Mouse (Mus musculus) forebrain, embryonic 16.5 days (tissue): ENCODE data around the gene Naa50. TPM values are rescaled to one million over a fixed set of nuclear protein-coding genes. Genes with fewer than 3 reads are reported as not detected.
A peak's percentile ranks its signal among the peaks of the same experiment; 100 is the strongest.

ENCODE experiments used
- ATAC-seq: fragments of 200-750 bp; cut with Nextera tagmentation; 2 replicates; pipeline ENCODE4 v1.8.0; 2017; ENCODE audit warnings: mild to moderate bottlenecking, moderate library complexity
- H3K27ac ChIP-seq: fragments of 300-500 bp; sonication (generic); 2 replicates; pipeline ENCODE4 v1.5.1; 2014; ENCODE audit warnings: low read length, control low read depth
- H3K27me3 ChIP-seq: fragments of 300-500 bp; sonication (generic); replicated peaks from 2 replicates; pipeline ENCODE4 v1.6.1; 2014; ENCODE audit warnings: low read length; ENCODE audit not compliant: control insufficient read depth, insufficient read depth
- H3K36me3 ChIP-seq: fragments of 300-500 bp; sonication (generic); 2 replicates; pipeline ENCODE4 v1.6.1; 2014; ENCODE audit not compliant: control insufficient read depth, insufficient read depth
- H3K4me1 ChIP-seq: fragments of 300-500 bp; sonication (generic); replicated peaks from 2 replicates; pipeline ENCODE4 v1.6.1; 2014; ENCODE audit warnings: low read length; ENCODE audit not compliant: control insufficient read depth, insufficient read depth
- H3K4me2 ChIP-seq: fragments of 300-500 bp; sonication (generic); 2 replicates; pipeline ENCODE4 v1.6.1; 2014; ENCODE audit warnings: mild to moderate bottlenecking, low read length, control low read depth
- H3K4me3 ChIP-seq: fragments of 300-500 bp; sonication (generic); replicated peaks from 2 replicates; pipeline ENCODE4 v1.5.1; 2014; ENCODE audit warnings: mild to moderate bottlenecking, low read length, control low read depth
- H3K9ac ChIP-seq: fragments of 300-500 bp; sonication (generic); replicated peaks from 2 replicates; pipeline ENCODE4 v1.6.1; 2014; ENCODE audit warnings: low read depth, low read length, control low read depth
- H3K9me3 ChIP-seq: fragments of 300-500 bp; sonication (generic); 2 replicates; pipeline ENCODE4 v1.6.1; 2016; ENCODE audit warnings: low read length; ENCODE audit not compliant: control insufficient read depth
- WGBS: fragments of 180-500 bp; shearing (Covaris S2); extraction: QIAGEN DNeasy Blood & Tissue Kit; methylation state at CpG from one replicate; pipeline ENCODE4 v1.1.7; 2014; 5-methylcytosine and 5-hydroxymethylcytosine counted together
- polyA plus RNA-seq: library from polyadenylated mRNA; unstranded; fragments of >200 nt; fragmentation: Nextera tagmentation; extraction: Ambion mirVana; gene quantifications from 2 replicates; pipeline ENCODE4 v1.2.1, GENCODE M21; 2015

The Naa50 gene
- polyA plus RNA-seq, 1 experiment from 2014 or later = 80.5 TPM

DNA sequence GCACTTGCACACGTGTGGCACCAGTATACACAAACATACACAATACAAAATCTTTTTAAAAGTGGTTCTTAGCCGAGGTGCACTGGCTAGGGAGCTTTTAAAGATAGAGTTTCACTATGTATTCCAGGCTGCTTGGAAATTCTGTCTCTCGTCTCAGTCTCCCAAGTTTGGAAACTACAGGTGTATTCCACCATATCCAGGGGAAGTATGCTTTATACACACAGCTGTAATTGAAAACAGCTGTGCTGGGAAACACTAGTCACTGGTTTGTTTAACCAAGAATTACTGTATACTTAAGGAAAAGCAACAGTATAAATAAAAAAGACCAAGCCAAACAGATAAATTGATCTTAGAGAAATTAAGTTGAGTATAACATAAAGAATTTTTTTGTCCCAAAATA, 45.1 kb downstream of the Naa50 start:
- Histone ChIP-seq H3K4me1 (no peaks in the 10 kb centered on the region), H3K4me3 (no peak overlapping the region), H3K36me3 (no peaks in the 10 kb centered on the region), H3K27ac (no peak overlapping the region), H3K9ac (no peak overlapping the region), H3K9me3 (no peaks in the 10 kb centered on the region), H3K4me2 (no peak overlapping the region), H3K27me3 (no peaks in the 10 kb centered on the region)
- ATAC-seq = no peak
- 86% methylated on average over 3 of the region's 3 CpGs for WGBS

- H3K27me3 ChIP-seq = no peaks in the 10 kb centered on the region
- no peak overlapping the region for H3K27ac ChIP-seq
- WGBS = 92% methylated on average over 4 of the region's 4 CpGs
- H3K4me3 ChIP-seq = no peak overlapping the region
- no peak overlapping the region for H3K4me2 ChIP-seq
- no peaks in the 10 kb centered on the region for H3K36me3 ChIP-seq
- H3K4me1 ChIP-seq = no peaks in the 10 kb centered on the region
- no peaks in the 10 kb centered on the region for H3K9me3 ChIP-seq
- no peak for ATAC-seq
- H3K9ac ChIP-seq = no peak overlapping the region
Observed at GRCm38 (mm10) chr16:44187172-44187571, 47.5 kb downstream of the Naa50 start.

GRCm38 (mm10) chr16:44188766-44189165, 49.1 kb downstream of the Naa50 start:
- H3K9me3 ChIP-seq = no peaks in the 10 kb centered on the region
- H3K27ac ChIP-seq = no peak overlapping the region
- no peaks in the 10 kb centered on the region for H3K27me3 ChIP-seq
- no peak overlapping the region for H3K4me3 ChIP-seq
- no peaks in the 10 kb centered on the region for H3K4me1 ChIP-seq
- no peak for ATAC-seq
- H3K4me2 ChIP-seq = no peak overlapping the region
- no peaks in the 10 kb centered on the region for H3K36me3 ChIP-seq
- 91% methylated on average over 3 of the region's 3 CpGs for WGBS
- H3K9ac ChIP-seq = no peak overlapping the region

DNA sequence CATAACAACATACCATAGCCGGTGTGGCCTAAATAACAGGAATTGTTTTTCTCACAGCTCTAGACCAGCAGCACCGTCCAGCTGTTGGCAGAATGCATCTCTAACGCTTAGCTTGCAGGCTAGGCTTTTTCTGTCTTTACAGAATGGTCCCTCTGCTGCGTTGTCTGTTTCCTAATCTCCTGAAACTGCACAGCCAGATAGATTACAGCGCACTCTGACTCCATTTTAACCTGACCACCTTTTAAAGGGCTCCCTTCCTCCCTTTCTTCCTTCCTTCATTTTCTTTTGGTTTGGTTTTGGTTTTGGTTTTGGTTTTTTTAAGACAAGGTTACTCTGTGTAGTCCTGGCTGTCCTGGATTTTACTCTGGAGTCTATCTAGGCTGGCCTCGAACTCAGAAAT, 50.4 kb downstream of the Naa50 start:
- no peaks in the 10 kb centered on the region for H3K9me3 ChIP-seq
- 92% methylated on average over 6 of the region's 6 CpGs for WGBS
- ATAC-seq = no peak
- H3K27me3 ChIP-seq = no peaks in the 10 kb centered on the region
- H3K9ac ChIP-seq = no peak overlapping the region
- H3K4me3 ChIP-seq = no peak overlapping the region
- no peaks in the 10 kb centered on the region for H3K4me1 ChIP-seq
- no peak overlapping the region for H3K4me2 ChIP-seq
- no peaks in the 10 kb centered on the region for H3K36me3 ChIP-seq
- no peak overlapping the region for H3K27ac ChIP-seq

DNA sequence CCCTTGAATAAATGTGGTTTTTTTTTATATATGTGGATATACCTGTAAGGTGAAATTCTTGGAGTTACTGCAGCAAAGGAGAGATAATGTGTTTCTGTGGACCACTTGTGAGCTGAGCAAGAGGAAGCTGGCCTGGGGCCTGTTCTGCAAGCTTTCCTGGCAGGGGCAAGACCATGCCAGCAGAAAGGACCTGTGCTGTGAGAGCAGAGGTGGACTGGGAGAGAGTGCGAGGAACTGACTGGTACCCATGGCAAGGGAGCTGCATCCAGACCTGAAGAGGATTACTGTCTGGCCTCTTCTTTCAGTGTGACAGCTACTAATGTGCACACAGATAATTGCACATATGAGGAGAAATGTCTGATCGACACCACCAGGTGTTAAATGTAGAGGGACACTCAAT, 51.3 kb downstream of the Naa50 start:
- Histone ChIP-seq H3K4me3 (no peak overlapping the region), H3K9me3 (no peaks in the 10 kb centered on the region), H3K27me3 (no peaks in the 10 kb centered on the region), H3K4me1 (no peaks in the 10 kb centered on the region), H3K9ac (no peak overlapping the region), H3K27ac (no peak overlapping the region), H3K36me3 (no peaks in the 10 kb centered on the region), H3K4me2 (no peak overlapping the region)
- no peak for ATAC-seq
- WGBS = 89% methylated on average over 2 of the region's 2 CpGs

DNA sequence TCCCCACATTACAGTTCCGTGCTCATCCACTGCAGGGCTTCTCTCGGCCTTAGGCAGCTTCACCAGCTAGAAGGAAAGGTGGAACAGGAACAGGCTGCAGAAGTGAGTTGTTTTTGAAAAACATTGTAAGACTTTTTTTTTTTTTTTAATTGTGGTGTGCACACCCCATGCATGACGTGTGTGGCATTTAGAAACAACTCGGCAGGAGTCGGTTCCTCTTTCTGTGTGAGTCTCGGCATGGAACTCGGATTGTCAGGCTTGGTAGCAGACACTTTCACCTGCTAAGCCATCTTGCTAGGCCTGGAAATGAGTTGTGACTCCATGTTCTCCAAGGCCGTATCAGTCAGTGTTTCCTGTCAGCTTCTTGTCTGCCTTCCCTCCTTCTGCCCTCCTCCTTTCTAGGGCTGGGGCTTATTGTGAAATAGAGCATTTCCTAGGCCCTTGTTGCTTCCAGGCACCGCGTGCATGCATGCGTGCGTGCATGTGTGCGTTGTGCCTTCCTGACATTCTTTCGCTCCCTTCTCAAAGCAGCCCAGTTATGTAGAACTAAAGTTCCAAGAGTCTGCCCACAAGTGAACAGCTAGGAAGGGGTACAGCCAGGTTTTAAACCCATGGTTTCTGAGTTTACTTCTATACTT, 59.6 kb downstream of the Naa50 start:
- H3K27me3 ChIP-seq = no peaks in the 10 kb centered on the region
- H3K4me1 ChIP-seq = no peaks in the 10 kb centered on the region
- no peak for ATAC-seq
- WGBS = 93% methylated on average over 14 of the region's 14 CpGs
- H3K36me3 ChIP-seq = peaks cover 8% of the 10 kb centered on the region; the same call in 1 of the 2 replicates
- no peaks in the 10 kb centered on the region for H3K9me3 ChIP-seq
- no peak overlapping the region for H3K27ac ChIP-seq
- no peak overlapping the region for H3K4me2 ChIP-seq
- H3K9ac ChIP-seq = no peak overlapping the region
- H3K4me3 ChIP-seq = no peak overlapping the region

GRCm38 (mm10) chr16:44200146-44200545, 60.5 kb downstream of the Naa50 start:
- Histone ChIP-seq H3K9me3 (no peaks in the 10 kb centered on the region), H3K27me3 (no peaks in the 10 kb centered on the region), H3K4me1 (no peaks in the 10 kb centered on the region), H3K4me2 (no peak overlapping the region), H3K36me3 (peaks cover 8% of the 10 kb centered on the region; the same call in 1 of the 2 replicates), H3K27ac (no peak overlapping the region), H3K9ac (no peak overlapping the region), H3K4me3 (no peak overlapping the region)
- 96% methylated on average over 4 of the region's 4 CpGs for WGBS
- no peak for ATAC-seq

GRCm38 (mm10) chr16:44204331-44204730, 64.7 kb downstream of the Naa50 start:
- no peaks in the 10 kb centered on the region for H3K4me1 ChIP-seq
- H3K4me3 ChIP-seq = no peak overlapping the region
- ATAC-seq = peak; percentile 58; the same call in 1 of the 2 replicates
- no peak overlapping the region for H3K9ac ChIP-seq
- H3K36me3 ChIP-seq = peaks cover 11% of the 10 kb centered on the region; the same call in 1 of the 2 replicates
- no peak overlapping the region for H3K4me2 ChIP-seq
- H3K27ac ChIP-seq = no peak overlapping the region
- H3K9me3 ChIP-seq = no peaks in the 10 kb centered on the region
- no peaks in the 10 kb centered on the region for H3K27me3 ChIP-seq
- WGBS = 83% methylated on average over 6 of the region's 6 CpGs

DNA sequence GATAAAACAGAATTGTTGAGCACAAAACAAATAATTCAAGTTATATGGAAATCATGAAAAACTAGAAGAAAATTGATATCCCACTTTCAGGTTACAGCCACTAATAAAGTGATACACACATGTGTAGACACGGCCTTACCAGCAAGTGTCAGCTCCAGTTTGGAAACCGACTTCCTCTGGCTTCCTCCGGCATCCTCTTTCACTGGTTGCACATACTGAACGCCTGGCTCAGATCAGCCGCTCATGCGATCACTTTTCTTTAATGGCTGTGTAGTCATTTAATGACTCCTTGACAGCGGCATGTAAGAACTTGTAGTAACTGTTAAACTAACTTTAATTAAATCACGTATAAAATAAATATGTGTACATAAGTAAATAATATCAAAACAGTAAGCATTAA, 66.3 kb downstream of the Naa50 start:
- ATAC-seq = no peak
- no peaks in the 10 kb centered on the region for H3K4me1 ChIP-seq

More for the DNA sequence above, 66.3 kb downstream of the Naa50 start:
- WGBS = 87% methylated on average over 8 of the region's 8 CpGs
- Histone ChIP-seq H3K9me3 (no peaks in the 10 kb centered on the region), H3K9ac (no peak overlapping the region), H3K4me3 (no peak overlapping the region), H3K36me3 (peaks cover 11% of the 10 kb centered on the region; the same call in 1 of the 2 replicates), H3K27ac (no peak overlapping the region), H3K27me3 (no peaks in the 10 kb centered on the region), H3K4me2 (no peak overlapping the region)
